Mouse (Mus musculus) retina, embryonic 14.5 days (tissue): Measurements from ENCODE around the gene Cyp2c67.
"Not testable (repeated sequence)": the region's sequence is repeated elsewhere in the genome, so short reads cannot be mapped to it uniquely, and the experiment has no call there.

Source experiments
- DNase-seq: peaks from one replicate; pipeline ENCODE4 v3.0.0-alpha.2; 2015; ENCODE audit warnings: low spot score

Gene Cyp2c67

GRCm38 (mm10) chr19:39648938-39649337, at the start of gene Cyp2c67:
Gene Cyp2c67 (minus strand): TSS chr19:39649051.
- no peak for DNase-seq

- not testable (repeated sequence) for DNase-seq
These were observed 16.8 kb upstream of the Cyp2c67 start for GRCm38 (mm10) chr19:39665650-39666049.

GRCm38 (mm10) chr19:39652381-39652780, 3.5 kb upstream of the Cyp2c67 start:
- no peak for DNase-seq

GRCm38 (mm10) chr19:39647519-39647918, 1.3 kb downstream of the Cyp2c67 start:
- no peak for DNase-seq

GRCm38 (mm10) chr19:39644551-39644950, 4.3 kb downstream of the Cyp2c67 start:
- not testable (repeated sequence) for DNase-seq
